Mouse (Mus musculus) neural tube, embryonic 12.5 days (tissue): ENCODE data around the gene Ubl3. TPM values are rescaled to one million over a fixed set of nuclear protein-coding genes. Genes with fewer than 3 reads are reported as not detected.

Source experiments
- ATAC-seq: fragments of 200-750 bp; cut with Nextera tagmentation; 2 replicates; pipeline ENCODE4 v1.8.0; 2017; ENCODE audit warnings: low read depth, mild to moderate bottlenecking, moderate TSS enrichment, moderate library complexity; ENCODE audit not compliant: low FRiP score
- H3K27ac ChIP-seq: fragments of 300-500 bp; sonication (generic); 2 replicates; pipeline ENCODE4 v1.5.1; 2016
- H3K27me3 ChIP-seq: fragments of 300-500 bp; sonication (generic); replicated peaks from 2 replicates; pipeline ENCODE4 v1.6.1; 2016; ENCODE audit warnings: mild to moderate bottlenecking
- H3K36me3 ChIP-seq: fragments of 300-500 bp; sonication (generic); 2 replicates; pipeline ENCODE4 v1.6.1; 2016; ENCODE audit warnings: mild to moderate bottlenecking
- H3K4me1 ChIP-seq: fragments of 300-500 bp; sonication (generic); 2 replicates; pipeline ENCODE4 v1.6.1; 2016
- H3K4me2 ChIP-seq: fragments of 300-500 bp; sonication (generic); replicated peaks from 2 replicates; pipeline ENCODE4 v1.6.1; 2016; ENCODE audit warnings: mild to moderate bottlenecking
- H3K4me3 ChIP-seq: fragments of 300-500 bp; sonication (generic); 2 replicates; pipeline ENCODE4 v1.5.1; 2016
- H3K9ac ChIP-seq: fragments of 300-500 bp; sonication (generic); 2 replicates; pipeline ENCODE4 v1.6.1; 2016; ENCODE audit warnings: mild to moderate bottlenecking
- H3K9me3 ChIP-seq: fragments of 300-500 bp; sonication (generic); 2 replicates; pipeline ENCODE4 v1.6.1; 2016; ENCODE audit warnings: mild to moderate bottlenecking
- WGBS: fragments of 180-500 bp; shearing (Covaris S2); methylation state at CpG from one replicate; pipeline ENCODE4 v1.1.7; 2016; 5-methylcytosine and 5-hydroxymethylcytosine counted together
- polyA plus RNA-seq: library from polyadenylated mRNA; unstranded; fragments of >200 nt; fragmentation: Nextera tagmentation; extraction: Ambion mirVana; gene quantifications from 2 replicates; pipeline ENCODE4 v1.2.1, GENCODE M21; 2016

The Ubl3 gene
- polyA plus RNA-seq, 1 experiment from 2014 or later: 106 TPM

DNA sequence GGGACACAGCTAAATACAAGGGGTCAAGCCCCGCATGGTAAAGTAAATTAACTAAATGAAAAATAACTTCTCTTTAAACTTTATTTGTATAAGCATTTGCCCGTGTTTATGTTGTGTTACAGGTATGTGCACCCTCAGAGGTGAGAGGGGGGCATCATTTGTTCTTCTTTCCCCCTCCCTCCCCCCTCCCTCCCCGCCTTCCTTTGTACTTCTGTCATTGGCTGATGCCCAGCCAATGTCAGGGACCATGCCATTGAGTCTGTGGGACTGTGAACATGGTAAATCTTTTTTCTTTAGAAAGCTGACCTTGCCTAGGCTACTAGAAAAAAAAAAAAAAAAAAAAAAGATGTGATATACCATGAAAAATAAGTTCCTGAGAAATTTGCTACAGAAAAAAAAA lies 62.2 kb downstream of the Ubl3 start:
- Histone ChIP-seq H3K9ac (no peak overlapping the region), H3K36me3 (no peaks in the 10 kb centered on the region), H3K27me3 (no peaks in the 10 kb centered on the region), H3K4me1 (no peaks in the 10 kb centered on the region), H3K27ac (no peak overlapping the region), H3K9me3 (no peaks in the 10 kb centered on the region), H3K4me3 (no peak overlapping the region), H3K4me2 (no peak overlapping the region)
- no peak for ATAC-seq
- WGBS: 71% methylated on average over 3 of the region's 3 CpGs

DNA sequence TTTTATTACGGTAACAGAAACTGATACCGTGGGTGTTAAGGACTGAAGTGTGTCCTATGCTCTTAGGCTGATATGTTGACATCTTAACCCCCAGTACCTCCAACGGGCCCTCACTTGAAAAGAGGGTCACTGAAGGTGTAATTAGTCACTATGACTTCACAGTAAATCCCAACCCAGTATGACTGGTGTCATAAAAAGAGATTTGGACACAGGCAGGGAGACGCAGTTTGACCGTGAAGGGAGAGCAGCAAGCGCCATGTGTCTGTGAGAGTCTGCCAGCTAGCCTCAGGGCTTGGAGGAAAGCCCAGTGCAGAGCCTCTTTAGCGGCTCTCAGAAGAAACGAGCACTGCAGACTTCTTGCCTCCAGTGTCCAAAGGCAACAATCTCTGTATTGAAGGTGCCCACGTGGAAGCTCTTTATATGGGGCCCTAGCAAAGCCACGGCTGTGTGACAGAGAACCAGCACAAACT lies 62.8 kb downstream of the Ubl3 start:
- Histone ChIP-seq H3K36me3 (no peaks in the 10 kb centered on the region), H3K9ac (no peak overlapping the region), H3K4me2 (no peak overlapping the region), H3K4me1 (no peaks in the 10 kb centered on the region), H3K9me3 (no peaks in the 10 kb centered on the region), H3K27ac (no peak overlapping the region), H3K27me3 (no peaks in the 10 kb centered on the region), H3K4me3 (no peak overlapping the region)
- 57% methylated on average over 10 of the region's 10 CpGs for WGBS
- peak; percentile 41; the same call in 1 of the 2 replicates for ATAC-seq

DNA sequence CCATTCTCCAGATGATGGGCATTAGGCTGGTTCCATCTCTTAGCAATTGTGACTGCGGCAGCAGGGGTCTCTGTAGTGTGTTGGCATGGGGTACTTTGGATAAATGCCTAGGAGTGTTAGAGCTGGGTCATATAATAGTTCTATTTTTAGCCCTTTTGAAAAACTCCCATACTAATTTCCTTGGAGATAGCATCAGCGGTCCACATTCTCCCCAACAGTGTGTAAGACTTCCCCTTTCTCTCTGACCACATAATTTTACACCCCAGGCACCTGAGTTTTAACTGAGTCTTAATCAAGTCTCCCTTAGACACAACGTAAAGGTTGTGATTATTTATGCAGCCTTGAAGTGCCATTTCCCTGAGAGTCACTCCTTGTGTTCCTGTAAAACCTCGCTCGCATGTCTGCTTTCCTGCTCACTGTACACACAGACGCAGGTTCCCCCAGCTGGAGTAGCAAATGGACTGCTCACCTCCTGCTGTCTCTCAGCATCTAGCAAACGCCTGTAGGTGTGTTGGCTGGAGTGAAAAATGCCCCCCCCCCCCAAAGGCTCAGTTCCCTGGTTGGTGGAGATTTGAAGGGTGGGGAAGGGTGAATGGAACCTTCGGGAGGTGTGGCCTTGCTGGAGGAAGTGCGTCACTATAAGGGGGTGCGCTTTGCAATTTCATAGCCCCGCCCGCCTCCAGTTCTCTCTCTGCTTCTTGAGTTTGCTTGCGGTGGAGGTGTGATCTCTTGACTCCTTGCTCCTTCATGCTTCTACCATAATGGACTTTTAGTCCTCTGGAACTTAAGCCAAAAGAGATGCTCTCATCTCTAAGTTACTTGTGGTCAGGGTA lies 63.5 kb downstream of the Ubl3 start:
- Histone ChIP-seq H3K4me3 (no peak overlapping the region), H3K9me3 (no peaks in the 10 kb centered on the region), H3K27me3 (no peaks in the 10 kb centered on the region), H3K4me2 (no peak overlapping the region), H3K27ac (no peak overlapping the region), H3K4me1 (no peaks in the 10 kb centered on the region), H3K9ac (no peak overlapping the region), H3K36me3 (no peaks in the 10 kb centered on the region)
- 82% methylated on average over 13 of the region's 13 CpGs for WGBS
- no peak for ATAC-seq

DNA sequence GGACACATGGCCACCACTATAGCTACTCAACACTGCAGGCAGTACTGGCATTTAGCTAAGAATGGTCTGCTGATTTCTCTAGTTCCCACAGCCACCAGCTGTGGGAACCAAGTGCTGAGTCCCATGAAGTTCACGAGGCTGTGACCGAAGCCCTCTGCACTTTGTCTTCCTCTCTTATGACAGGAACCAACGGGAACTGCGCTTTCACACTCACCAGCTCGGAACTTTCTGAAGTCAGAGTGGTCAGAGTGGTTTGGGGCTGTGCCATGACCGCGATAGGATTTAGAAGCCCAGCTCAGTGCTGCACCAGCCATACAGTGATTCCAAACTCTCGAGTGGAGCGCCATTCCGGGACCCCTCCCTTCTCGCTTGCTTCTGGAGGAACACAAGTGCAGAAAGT lies 66.4 kb downstream of the Ubl3 start:
- Histone ChIP-seq H3K4me1 (no peaks in the 10 kb centered on the region), H3K27ac (no peak overlapping the region), H3K9ac (no peak overlapping the region), H3K4me2 (no peak overlapping the region), H3K27me3 (no peaks in the 10 kb centered on the region), H3K9me3 (no peaks in the 10 kb centered on the region), H3K4me3 (no peak overlapping the region), H3K36me3 (no peaks in the 10 kb centered on the region)
- no peak for ATAC-seq
- WGBS: 91% methylated on average over 11 of the region's 11 CpGs

DNA sequence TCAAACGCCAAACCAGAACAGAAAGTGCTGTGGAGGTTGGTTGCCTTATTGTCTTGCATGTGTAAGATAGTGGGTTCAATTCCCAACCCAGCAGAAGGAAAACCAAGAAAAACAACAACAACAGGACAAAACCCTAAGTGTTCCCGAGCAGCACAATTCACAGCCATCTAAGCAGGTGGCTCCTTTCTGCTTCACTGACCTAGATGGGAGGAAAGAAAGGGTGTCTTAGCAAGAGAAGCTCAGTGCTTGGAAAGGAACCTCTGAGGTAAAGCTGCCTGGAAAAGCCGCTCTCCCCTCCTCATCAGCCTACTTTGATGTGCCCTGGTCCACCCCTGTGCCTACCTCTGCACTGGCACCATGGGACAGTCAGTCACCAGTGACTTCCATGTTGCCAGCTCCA lies 70.8 kb downstream of the Ubl3 start:
- Histone ChIP-seq H3K36me3 (no peaks in the 10 kb centered on the region), H3K9me3 (no peaks in the 10 kb centered on the region), H3K27ac (no peak overlapping the region), H3K9ac (no peak overlapping the region), H3K4me3 (no peak overlapping the region), H3K4me1 (no peaks in the 10 kb centered on the region), H3K4me2 (no peak overlapping the region), H3K27me3 (no peaks in the 10 kb centered on the region)
- ATAC-seq: no peak
- WGBS: 82% methylated on average over 3 of the region's 3 CpGs

DNA sequence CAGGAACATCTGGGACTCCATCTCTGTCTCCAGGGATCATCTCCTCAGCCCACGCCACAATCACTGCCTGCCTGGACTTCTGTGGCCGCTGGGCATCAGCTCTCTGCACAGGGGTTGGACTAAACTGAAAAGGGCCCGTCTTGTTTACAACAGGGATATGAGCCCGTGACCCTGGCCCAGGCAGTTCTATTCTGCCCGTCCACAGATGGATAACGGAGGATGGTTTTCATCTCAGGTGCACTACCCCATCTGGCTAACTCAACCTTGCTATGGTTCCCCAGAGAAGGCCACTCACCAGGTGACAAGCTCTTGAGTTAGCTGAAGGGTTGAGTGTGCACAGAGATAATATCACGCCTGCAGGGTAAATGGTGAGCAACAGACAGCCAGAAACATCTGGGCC lies 78.2 kb downstream of the Ubl3 start:
- 79% methylated on average over 7 of the region's 7 CpGs for WGBS
- no peak overlapping the region for H3K9ac ChIP-seq
- no peaks in the 10 kb centered on the region for H3K27me3 ChIP-seq
- no peaks in the 10 kb centered on the region for H3K9me3 ChIP-seq
- no peak overlapping the region for H3K4me3 ChIP-seq
- no peaks in the 10 kb centered on the region for H3K36me3 ChIP-seq
- no peak overlapping the region for H3K4me2 ChIP-seq
- no peak for ATAC-seq
- H3K4me1 ChIP-seq: no peaks in the 10 kb centered on the region
- H3K27ac ChIP-seq: no peak overlapping the region

DNA sequence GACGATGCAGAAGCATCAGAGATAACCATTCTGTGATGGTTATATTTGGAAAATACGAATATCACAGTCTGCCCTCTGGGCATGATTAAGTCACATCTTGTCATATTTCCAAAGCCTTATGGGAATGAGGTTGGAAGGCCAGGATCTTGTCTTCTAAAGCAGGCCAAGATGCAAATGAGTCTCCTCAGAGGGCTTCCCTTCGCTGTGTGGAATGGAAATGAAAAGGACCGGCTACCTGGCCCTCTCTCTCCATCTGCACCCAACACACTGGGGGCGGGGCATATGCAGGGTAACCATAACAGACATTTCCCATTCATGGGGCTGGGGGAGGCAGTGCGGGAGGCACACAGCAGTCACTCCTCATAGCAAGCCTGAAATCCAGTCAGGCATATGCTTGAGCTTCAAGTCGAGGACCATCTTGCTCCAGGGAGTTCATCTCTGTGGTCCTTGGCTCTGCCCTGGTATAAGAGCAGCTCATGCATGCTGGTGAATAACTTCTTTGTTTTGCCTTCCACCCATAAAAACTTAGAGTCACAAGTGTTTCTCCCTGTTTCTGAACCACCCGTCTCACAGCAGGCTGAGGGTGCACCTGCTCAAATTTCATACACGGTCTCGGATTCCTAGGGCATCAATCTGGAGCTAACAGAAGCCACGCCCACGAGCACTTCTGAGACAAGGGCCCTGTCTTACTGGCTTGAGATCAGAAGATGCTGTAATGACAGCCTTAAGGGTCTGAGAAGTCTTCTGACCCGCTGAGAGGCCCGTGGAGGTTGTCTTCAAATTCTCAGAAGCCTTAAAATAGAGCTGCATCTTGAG lies 83.8 kb downstream of the Ubl3 start:
- Histone ChIP-seq H3K4me2 (0 out of 2 replicates have a peak overlapping the region, but pooled peaks have one; percentile 3), H3K36me3 (no peaks in the 10 kb centered on the region), H3K9me3 (no peaks in the 10 kb centered on the region), H3K4me1 (peaks cover 9% of the 10 kb centered on the region; the same call in 1 of the 2 replicates), H3K27me3 (no peaks in the 10 kb centered on the region), H3K9ac (no peak overlapping the region), H3K27ac (no peak overlapping the region), H3K4me3 (no peak overlapping the region)
- WGBS: 58% methylated on average over 14 of the region's 14 CpGs
- ATAC-seq: no peak

DNA sequence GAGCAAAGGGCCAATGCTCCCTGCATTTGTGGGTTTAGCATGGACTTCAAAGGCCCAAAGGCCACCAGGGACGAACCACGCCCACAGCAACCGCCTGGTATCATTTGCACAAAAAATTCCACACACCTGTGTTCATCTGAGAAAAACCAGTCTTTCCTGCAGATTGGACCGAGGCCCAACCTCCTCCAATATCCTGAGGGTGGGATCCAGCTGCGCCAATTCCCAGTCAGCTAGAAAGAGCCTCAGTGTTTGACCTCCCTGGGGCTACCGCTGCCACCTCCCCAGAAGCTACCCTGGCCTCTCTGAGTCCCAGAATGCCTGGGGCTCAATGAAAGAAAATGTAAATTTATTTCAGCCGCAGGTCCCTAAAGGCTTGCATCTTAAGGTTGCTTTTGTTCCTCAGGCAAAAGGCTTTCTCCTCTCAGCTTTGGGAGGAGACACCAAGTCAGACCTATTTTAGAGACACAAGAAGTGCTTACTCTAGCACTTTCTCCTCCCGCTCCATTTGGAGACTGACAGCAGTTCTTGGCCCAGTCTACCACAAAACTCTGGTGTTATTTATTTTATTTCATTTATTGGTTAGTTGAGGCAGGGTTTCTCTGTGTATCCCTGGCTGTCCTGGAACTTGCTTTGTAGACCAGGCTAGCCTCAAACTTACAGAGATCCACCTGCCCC lies 85.5 kb downstream of the Ubl3 start:
- H3K4me3 ChIP-seq: no peak overlapping the region
- H3K9me3 ChIP-seq: no peaks in the 10 kb centered on the region
- 34% methylated on average over 8 of the region's 8 CpGs for WGBS
- H3K27me3 ChIP-seq: no peaks in the 10 kb centered on the region
- H3K27ac ChIP-seq: no peak overlapping the region
- H3K36me3 ChIP-seq: no peaks in the 10 kb centered on the region
- no peak overlapping the region for H3K9ac ChIP-seq
- H3K4me1 ChIP-seq: peaks cover 9% of the 10 kb centered on the region; the same call in 1 of the 2 replicates
- no peak for ATAC-seq
- no peak overlapping the region for H3K4me2 ChIP-seq

DNA sequence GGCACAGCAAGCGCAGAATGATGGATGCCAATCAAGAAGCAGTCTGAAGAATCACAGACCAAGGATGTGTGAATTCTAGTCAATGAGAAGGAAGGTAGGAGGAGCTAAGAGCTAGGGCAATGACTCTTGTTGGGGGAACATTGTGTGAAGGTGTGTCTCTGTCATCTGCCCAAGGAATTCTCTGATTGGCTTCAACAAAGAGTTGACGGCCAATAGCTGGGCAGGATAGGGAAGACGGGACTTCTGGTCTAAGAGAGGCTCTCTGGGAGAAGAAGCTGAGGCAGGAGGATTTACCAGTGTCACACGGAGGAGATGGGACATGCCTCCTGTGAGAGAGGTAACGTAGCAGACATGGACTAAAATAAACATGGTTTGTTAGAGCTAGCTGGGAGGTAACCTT lies 86.5 kb downstream of the Ubl3 start:
- Histone ChIP-seq H3K4me1 (peaks cover 9% of the 10 kb centered on the region; the same call in 1 of the 2 replicates), H3K4me3 (no peak overlapping the region), H3K36me3 (no peaks in the 10 kb centered on the region), H3K9me3 (no peaks in the 10 kb centered on the region; the same call in 1 of the 2 replicates), H3K4me2 (no peak overlapping the region), H3K27me3 (no peaks in the 10 kb centered on the region), H3K9ac (no peak overlapping the region), H3K27ac (no peak overlapping the region)
- no peak for ATAC-seq
- WGBS: 88% methylated on average over 5 of the region's 5 CpGs

DNA sequence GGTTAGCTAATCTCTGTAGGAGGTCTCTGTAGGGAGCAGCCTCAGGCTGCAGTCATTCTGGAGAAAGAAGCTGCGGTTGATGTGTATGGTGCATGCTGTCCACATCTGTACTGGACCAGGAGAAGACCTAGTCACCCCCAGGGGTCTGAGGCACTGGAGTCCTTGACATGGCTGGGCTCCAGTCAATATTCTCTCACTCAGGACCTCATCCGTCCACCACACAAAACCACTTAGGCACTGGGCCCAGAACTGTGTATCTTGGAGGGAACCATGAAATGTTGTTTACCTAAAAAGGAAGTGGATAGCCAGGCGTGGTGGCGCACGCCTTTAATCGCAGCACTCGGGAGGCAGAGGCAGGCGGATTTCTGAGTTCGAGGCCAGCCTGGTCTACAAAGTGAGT lies 87.5 kb downstream of the Ubl3 start:
- Histone ChIP-seq H3K9me3 (peaks cover 3% of the 10 kb centered on the region; the same call in 1 of the 2 replicates), H3K9ac (no peak overlapping the region), H3K36me3 (no peaks in the 10 kb centered on the region), H3K4me2 (no peak overlapping the region), H3K27ac (no peak overlapping the region), H3K4me3 (no peak overlapping the region), H3K4me1 (peaks cover 9% of the 10 kb centered on the region; the same call in 1 of the 2 replicates), H3K27me3 (no peaks in the 10 kb centered on the region)
- 92% methylated on average over 9 of the region's 9 CpGs for WGBS
- ATAC-seq: no peak

DNA sequence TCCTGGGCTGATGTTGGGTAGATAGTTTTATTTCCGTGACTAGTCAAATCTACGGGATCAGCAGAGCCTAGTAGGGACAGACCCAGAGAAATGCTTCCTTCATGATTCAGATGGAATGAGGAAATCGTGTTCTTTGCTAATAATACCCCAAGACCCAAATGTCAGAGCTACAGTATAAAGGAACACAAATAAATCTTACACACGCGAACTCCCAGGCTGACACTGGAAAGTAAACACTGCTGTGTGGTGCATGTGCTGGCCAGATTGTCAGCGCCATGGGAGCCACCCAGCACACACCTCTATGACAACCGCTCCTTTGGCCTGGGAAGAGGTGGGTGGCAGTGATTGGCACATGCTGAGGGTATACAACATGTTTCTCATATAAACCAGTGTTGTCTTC lies 88.1 kb downstream of the Ubl3 start:
- Histone ChIP-seq H3K9ac (no peak overlapping the region), H3K4me2 (no peak overlapping the region), H3K27me3 (no peaks in the 10 kb centered on the region), H3K9me3 (peaks cover 3% of the 10 kb centered on the region; the same call in 1 of the 2 replicates), H3K27ac (no peak overlapping the region), H3K4me3 (no peak overlapping the region), H3K36me3 (no peaks in the 10 kb centered on the region), H3K4me1 (peaks cover 9% of the 10 kb centered on the region; the same call in 1 of the 2 replicates)
- ATAC-seq: no peak
- 82% methylated on average over 7 of the region's 7 CpGs for WGBS

DNA sequence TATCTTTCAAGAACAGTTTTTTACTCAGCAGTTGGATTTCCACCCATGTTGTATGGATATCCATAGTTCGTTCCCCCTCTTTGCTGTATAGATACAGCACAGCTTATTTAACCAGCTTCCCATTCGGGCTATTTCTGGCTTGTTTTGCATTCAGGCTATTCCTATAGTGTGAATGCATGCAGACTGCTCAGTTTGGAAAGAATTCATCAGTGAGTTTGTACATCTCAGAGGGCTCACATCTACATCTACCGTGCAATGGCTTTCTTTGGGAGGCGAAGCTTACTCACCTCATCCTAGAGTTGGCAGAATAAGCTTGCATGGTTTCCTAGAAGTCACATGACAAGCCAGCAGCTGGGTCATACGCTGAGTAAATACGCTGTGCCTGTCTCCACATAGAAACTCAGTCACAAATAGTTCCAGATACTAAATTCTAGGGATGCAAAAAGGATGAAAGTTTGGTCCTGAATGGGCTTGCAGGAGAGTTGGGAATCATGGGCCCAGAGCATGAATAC lies 88.8 kb downstream of the Ubl3 start:
- H3K9ac ChIP-seq: no peak overlapping the region
- H3K4me2 ChIP-seq: no peak overlapping the region
- 91% methylated on average over 6 of the region's 6 CpGs for WGBS
- no peak overlapping the region for H3K27ac ChIP-seq
- no peaks in the 10 kb centered on the region for H3K27me3 ChIP-seq
- peaks cover 3% of the 10 kb centered on the region; the same call in 1 of the 2 replicates for H3K9me3 ChIP-seq
- no peaks in the 10 kb centered on the region for H3K36me3 ChIP-seq
- peaks cover 9% of the 10 kb centered on the region; the same call in 1 of the 2 replicates for H3K4me1 ChIP-seq
- H3K4me3 ChIP-seq: no peak overlapping the region
- no peak for ATAC-seq
